Mouse (Mus musculus) E14TG2a.4 (cell line): ENCODE measurements around the gene Galnt16.

Experiments used
- H3K27me3 ChIP-seq: 2 replicates; pipeline ENCODE4 v1.6.1; 2014; ENCODE audit warnings: low read length, control low read depth; ENCODE audit not compliant: insufficient read depth
- H3K36me3 ChIP-seq: 2 replicates; pipeline ENCODE4 v1.6.1; 2014; ENCODE audit warnings: low read length, control low read depth; ENCODE audit not compliant: insufficient read depth
- H3K4me1 ChIP-seq: replicated peaks from 2 replicates; pipeline ENCODE4 v1.6.1; 2014; ENCODE audit warnings: low read depth, low read length, control low read depth
- H3K4me3 ChIP-seq: replicated peaks from 2 replicates; pipeline ENCODE4 v1.5.1; 2014; ENCODE audit warnings: mild to moderate bottlenecking, low read length
- H3K9me3 ChIP-seq: 2 replicates; pipeline ENCODE4 v1.6.1; 2014; ENCODE audit warnings: low read length, control low read depth
- CTCF ChIP-seq: conservative IDR thresholded peaks from 2 replicates; pipeline ENCODE4 v1.5.1; 2014; ENCODE audit warnings: low read length
- NANOG ChIP-seq: IDR thresholded peaks from 2 replicates; pipeline ENCODE4 v1.6.1; 2014; ENCODE audit warnings: borderline replicate concordance, low read length, mixed read lengths
- POU5F1 ChIP-seq: IDR thresholded peaks from 2 replicates; pipeline ENCODE4 v1.6.1; 2014; ENCODE audit warnings: low read length, borderline replicate concordance

Gene Galnt16

DNA sequence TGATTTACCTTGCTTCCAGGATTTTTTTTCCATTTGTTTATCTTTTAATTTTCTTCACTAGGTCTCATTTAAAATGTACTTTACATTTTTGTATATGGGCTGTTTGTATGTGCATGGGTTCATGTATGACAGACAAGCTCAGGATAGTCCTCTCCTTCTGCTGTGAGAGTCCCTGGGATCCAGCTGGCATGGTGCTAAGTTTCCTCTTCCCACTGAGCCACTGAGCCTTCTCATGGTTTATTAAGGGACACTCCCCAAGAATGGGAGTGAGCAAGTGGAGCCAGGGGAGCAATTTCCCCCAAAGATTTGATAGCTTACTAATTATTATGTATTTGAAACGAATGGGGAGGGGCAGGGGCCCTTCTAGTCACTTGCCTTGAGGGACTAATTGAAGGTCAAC is 17.6 kb upstream of the Galnt16 start:
- TF ChIP-seq CTCF (no peak), NANOG (no peak)
- Histone ChIP-seq H3K4me3 (no peak overlapping the region), H3K9me3 (no peaks in the 10 kb centered on the region), H3K27me3 (no peaks in the 10 kb centered on the region), H3K36me3 (peaks cover 3% of the 10 kb centered on the region; the same call in 1 of the 2 replicates), H3K4me1 (peaks cover 5% of the 10 kb centered on the region)

DNA sequence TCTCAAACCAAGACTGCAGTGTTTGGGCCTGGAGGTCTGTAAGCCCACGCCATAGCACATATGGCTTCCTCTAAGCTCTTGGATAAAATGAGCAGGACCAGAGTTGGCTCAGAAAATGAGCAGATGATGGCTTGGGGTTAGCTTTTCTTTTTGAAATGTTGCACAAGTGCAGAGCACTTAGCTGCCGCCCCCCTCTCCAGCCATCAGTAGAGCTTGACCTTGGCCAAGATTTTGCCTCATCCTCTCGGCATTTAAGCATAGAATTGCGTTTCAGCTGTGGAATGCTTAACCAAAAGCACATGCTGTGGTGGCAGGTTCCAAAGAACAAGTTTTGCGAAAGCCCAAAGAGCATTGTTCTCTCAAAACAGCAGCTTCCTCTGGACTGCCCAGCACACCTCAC is 13.4 kb upstream of the Galnt16 start:
- Histone ChIP-seq H3K36me3 (no peaks in the 10 kb centered on the region), H3K27me3 (peaks cover 22% of the 10 kb centered on the region), H3K4me1 (no peaks in the 10 kb centered on the region), H3K4me3 (no peak overlapping the region), H3K9me3 (no peaks in the 10 kb centered on the region)
- TF ChIP-seq POU5F1 (no peak), CTCF (no peak)

DNA sequence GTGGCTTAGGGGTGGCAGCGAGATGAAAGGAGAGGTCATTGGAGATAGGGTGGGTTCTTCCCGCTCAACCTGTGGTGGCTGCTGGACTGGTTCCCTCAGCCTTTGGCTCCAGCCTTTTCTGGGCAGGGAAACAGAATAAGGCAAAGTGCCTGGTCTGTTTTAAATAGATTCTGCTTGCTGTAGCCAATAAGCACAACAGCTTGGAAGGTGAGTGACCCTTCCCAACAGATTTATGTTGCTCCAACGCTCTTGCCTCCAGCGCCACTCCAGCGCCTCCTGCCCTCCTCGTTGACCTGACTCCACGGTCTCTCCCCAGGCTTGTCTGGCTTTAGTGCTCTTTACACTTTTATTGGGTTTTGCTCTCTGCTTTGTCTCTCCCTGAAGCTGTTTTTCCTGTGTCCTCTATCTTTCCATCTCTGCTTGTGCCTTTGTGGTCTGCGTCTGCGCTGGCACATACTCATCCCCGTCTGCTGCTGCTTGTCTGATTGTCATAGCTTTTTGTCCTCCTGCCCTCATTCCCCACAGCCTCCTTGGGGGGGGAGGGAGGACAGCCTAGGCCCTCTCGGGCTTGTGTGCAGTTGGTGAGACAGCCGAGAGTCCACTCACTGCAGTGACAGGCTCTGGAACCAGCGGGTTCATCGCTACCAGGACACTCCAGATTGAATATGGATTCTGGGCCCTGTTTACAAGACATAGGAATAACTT is 10.9 kb upstream of the Galnt16 start:
- H3K36me3 ChIP-seq: no peaks in the 10 kb centered on the region
- no peaks in the 10 kb centered on the region for H3K4me1 ChIP-seq
- H3K27me3 ChIP-seq: peaks cover 42% of the 10 kb centered on the region
- no peak for TF ChIP-seq CTCF
- TF ChIP-seq POU5F1: no peak
- TF ChIP-seq NANOG: no peak
- no peak overlapping the region for H3K4me3 ChIP-seq
- no peaks in the 10 kb centered on the region for H3K9me3 ChIP-seq

DNA sequence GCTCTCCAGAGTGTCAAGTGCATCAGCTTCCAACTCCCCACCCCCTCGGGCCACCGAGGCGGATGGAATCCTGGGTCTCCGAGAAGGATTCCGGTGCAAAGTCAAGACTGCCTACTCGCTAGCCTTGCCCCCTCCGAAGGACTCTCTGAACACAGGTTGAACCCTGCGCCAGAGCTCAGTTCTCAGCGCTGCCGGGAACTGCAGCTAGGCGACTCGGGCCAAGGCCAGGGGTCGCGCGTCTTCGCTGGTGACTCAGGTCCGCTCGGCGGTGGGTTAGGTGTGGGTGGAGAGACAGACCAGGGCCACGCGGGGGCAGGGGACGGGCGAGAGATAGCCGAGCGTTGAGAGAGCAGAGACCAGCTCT is 298 bp downstream of the Galnt16 start:
- Histone ChIP-seq H3K36me3 (no peaks in the 10 kb centered on the region), H3K4me1 (peaks cover 20% of the 10 kb centered on the region), H3K27me3 (peaks cover 96% of the 10 kb centered on the region), H3K4me3 (peak overlapping the region; percentile 90), H3K9me3 (no peaks in the 10 kb centered on the region)
- TF ChIP-seq CTCF (no peak), NANOG (no peak), POU5F1 (no peak)

DNA sequence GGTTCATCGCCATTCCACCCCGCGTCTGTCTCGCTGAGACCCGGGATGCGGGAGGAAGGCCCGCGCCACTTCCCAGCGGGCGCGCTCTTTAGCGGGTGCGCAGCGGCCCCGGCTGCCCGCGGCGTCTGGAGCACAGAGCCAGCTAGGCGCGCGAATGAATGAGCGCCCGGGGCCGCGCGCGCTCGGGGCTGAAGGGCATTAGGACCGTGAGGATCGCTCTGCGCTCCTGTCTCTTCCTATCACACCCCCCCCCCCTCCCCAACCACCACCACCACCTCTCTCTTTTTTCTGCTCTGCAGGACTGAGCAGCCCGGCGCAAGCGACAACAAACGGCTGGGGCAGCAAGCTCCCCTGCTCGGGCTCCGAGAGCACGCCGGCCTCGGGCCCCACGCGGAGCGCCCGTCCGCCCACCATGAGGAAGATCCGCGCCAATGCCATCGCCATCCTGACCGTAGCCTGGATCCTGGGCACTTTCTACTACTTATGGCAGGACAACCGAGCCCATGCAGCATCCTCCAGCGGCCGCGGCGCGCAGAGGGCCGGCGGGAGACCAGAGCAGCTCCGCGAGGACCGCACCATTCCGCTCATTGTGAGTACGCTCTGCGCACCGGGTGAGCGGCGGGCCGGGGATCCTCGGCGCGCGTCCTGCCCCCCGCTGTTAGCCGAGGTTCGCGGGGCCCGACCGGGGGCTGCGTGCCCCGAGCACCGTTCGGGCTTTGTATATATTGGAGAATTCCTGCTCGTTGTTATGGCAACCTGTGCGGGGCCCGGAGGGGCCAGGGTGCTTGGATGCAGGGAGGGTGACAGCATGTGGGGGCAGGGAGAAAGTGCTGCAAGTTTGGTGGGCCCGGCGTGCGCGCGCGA is 912 bp downstream of the Galnt16 start:
- no peaks in the 10 kb centered on the region for H3K9me3 ChIP-seq

DNA sequence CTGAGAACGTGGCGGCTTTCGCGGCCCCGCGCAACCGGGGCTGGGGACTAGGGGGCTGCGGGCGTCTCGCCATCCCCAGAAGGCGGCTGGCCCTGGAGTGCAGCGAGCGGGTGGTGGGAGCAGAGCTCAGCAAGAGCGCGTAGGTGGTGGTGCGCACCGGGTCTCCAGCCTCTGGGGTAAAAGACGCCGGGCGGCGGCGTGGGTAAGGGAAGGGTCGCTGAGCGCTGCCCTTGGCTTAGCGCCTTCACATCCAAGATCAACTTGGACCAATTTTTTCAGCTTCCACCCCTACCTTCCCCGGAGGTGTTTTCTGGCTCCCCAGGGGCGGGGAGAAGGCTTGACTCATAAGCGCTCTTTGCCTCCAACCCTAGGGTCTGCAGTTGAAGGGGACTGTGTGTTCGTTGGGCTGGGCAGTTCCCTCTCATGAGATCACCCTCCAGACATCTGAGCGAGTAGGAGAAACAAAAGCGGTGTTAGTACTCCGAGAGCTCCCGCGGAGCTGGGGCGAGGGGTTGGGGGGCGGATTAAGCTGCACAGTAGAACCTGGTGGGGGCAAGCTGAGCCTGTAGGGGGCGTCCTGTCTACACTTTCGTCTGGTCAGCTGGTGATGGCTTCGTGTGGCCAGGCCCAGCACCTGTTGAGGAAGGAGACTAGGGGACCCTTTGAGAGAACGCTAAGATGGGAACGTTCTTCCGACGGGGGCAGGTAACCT is 1.7 kb downstream of the Galnt16 start:
- Histone ChIP-seq H3K27me3 (peaks cover 93% of the 10 kb centered on the region), H3K36me3 (no peaks in the 10 kb centered on the region), H3K4me3 (peak overlapping the region; percentile 90), H3K4me1 (peaks cover 34% of the 10 kb centered on the region), H3K9me3 (no peaks in the 10 kb centered on the region)
- TF ChIP-seq POU5F1 (no peak), CTCF (peak; percentile 33)

More for the DNA sequence above, 912 bp downstream of the Galnt16 start:
- TF ChIP-seq NANOG: no peak
- no peak for TF ChIP-seq CTCF
- no peak for TF ChIP-seq POU5F1
- Histone ChIP-seq H3K4me3 (peak overlapping the region; percentile 90), H3K36me3 (no peaks in the 10 kb centered on the region), H3K27me3 (peaks cover 96% of the 10 kb centered on the region), H3K4me1 (peaks cover 26% of the 10 kb centered on the region)

DNA sequence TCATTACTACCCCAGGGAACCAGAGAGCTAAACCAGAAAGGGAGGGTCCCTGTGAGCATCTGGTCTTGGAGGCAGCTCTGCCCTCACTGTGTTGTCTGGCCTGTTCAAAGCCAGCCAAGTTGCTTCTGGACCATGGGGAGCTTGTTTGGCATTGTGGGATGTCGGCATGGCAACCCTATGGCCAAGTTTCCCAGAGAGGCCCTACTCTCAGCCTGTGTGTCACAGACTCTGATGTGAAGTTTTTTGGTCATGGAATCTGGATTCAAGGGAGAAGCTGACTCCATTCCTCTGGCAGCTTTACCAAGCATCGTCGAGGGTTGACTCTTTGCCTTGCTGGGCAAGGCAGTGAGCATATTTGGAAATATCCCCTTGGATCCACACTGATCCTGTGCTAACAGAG is 3.9 kb downstream of the Galnt16 start:
- Histone ChIP-seq H3K4me3 (no peak overlapping the region), H3K9me3 (no peaks in the 10 kb centered on the region), H3K27me3 (peaks cover 79% of the 10 kb centered on the region), H3K4me1 (peaks cover 51% of the 10 kb centered on the region), H3K36me3 (no peaks in the 10 kb centered on the region)
- TF ChIP-seq CTCF: no peak
- no peak for TF ChIP-seq POU5F1
- no peak for TF ChIP-seq NANOG

DNA sequence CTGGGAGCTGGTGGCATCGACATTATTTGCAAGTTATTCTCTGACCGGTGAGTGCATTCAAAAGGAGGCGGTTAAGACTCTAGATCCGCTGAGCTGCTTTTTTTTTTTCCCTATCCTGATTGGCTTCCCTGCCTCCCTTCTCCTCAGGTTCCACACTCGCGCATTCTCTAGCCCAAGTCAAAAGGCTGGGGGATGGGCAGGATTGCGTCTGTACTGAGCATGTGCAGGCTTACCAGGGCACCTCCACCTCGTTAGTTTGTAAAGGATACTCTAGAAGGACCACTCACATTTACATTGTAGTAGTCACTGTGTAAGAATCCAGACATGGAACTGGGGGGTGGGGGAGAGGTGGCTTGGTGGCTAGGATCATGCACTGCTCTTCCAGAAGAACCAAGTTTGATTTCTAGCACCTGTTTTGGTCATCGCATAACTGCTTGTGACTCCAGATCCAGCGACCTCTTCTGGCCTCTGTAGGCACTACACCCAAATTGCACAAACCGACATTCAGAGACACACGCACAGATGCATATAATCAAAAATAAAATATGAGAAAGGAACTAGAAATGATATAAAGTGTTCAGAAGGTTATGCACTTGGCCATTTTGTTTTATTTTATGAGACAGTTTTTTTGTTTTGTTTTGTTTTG is 6.3 kb downstream of the Galnt16 start:
- Histone ChIP-seq H3K4me3 (peak overlapping the region; percentile 41), H3K4me1 (peaks cover 42% of the 10 kb centered on the region), H3K27me3 (peaks cover 80% of the 10 kb centered on the region), H3K9me3 (no peaks in the 10 kb centered on the region), H3K36me3 (no peaks in the 10 kb centered on the region)
- no peak for TF ChIP-seq NANOG
- TF ChIP-seq CTCF: peak; percentile 83
- TF ChIP-seq POU5F1: no peak
